24 mouse cellular contexts compared by ENCODE assay signal in the genomic region with DNA sequence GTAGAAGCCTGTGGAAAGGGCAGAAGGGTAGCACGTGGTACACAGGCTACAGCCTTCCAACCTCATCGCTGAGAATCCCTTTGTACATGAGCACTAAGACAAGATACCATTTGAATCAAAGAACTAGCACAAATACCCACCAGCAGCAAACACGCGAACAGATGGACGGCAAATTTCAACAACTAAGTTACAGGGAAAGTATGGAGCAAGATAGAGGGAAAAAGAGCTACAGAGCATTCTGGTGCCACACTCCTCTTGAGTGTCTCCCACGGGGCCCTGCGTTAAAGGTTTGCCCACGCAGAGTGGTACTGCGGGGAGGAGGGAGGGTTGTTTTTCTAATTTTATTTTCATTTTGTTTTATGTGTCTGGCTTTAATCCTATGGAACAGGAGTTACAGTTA.
DNase-seq lines count a peak whose midpoint lies in the region; ATAC-seq and TF ChIP-seq lines count a peak whose summit lies in the region.
"Had no signal": no experiment of that assay in that cellular context is flagged by ENCODE, and none has a peak within 500 bp of the region (broad histone marks: within the 10 kb centered on the region; RNA-seq: fewer than 3 reads in every experiment).

No protein-coding gene starts in this region.

- H3K4me2 ChIP-seq in embryonic facial prominence, embryonic 13.5 days = no peak overlapping the region
- no peak overlapping the region for H3K4me2 ChIP-seq in intestine, embryonic 14.5 days (ENCODE audit: low read length)
- no peak overlapping the region for H3K4me2 ChIP-seq in intestine, embryonic 16.5 days (ENCODE audit: low read depth, low read length)
- H3K4me2 ChIP-seq in stomach, embryonic 14.5 days (replicated peaks; ENCODE audit: low read depth, low read length) = no peak overlapping the region
- no peak overlapping the region for H3K4me2 ChIP-seq in stomach, postnatal 0 days (replicated peaks; ENCODE audit: low read depth)
- H3K4me2 ChIP-seq: forebrain, embryonic 13.5 days; heart, embryonic 12.5 days; heart, embryonic 15.5 days; hindbrain, embryonic 13.5 days had no signal

- no peak for TF ChIP-seq EP300 in stomach, postnatal 0 days (optimal IDR thresholded peaks at IDR 0.05)

- WGBS in embryonic facial prominence, embryonic 13.5 days = 78% methylated on average over 9 of the region's 9 CpGs
- WGBS in embryonic facial prominence, embryonic 10.5 days = 84% methylated on average over 9 of the region's 9 CpGs
- WGBS in intestine, embryonic 14.5 days = 82% methylated on average over 9 of the region's 9 CpGs
- WGBS in intestine, embryonic 16.5 days = 78% methylated on average over 9 of the region's 9 CpGs
- WGBS in stomach, embryonic 14.5 days = 87% methylated on average over 9 of the region's 9 CpGs
- 84% methylated on average over 9 of the region's 9 CpGs for WGBS in stomach, postnatal 0 days

- no peak overlapping the region for H3K9ac ChIP-seq in embryonic facial prominence, embryonic 13.5 days
- no peak overlapping the region for H3K9ac ChIP-seq in intestine, embryonic 14.5 days (ENCODE audit: low read length)
- H3K9ac ChIP-seq in intestine, embryonic 16.5 days (ENCODE audit: low read depth, low read length) = no peak overlapping the region
- no peak overlapping the region for H3K9ac ChIP-seq in stomach, embryonic 14.5 days (replicated peaks; ENCODE audit: low read depth, low read length)
- no peak overlapping the region for H3K9ac ChIP-seq in stomach, postnatal 0 days (ENCODE audit: low read length)
- H3K9ac ChIP-seq: forebrain, embryonic 13.5 days; heart, embryonic 12.5 days; heart, embryonic 15.5 days; hindbrain, embryonic 13.5 days had no signal

- no peak for ATAC-seq in embryonic facial prominence, embryonic 13.5 days (ENCODE audit: insufficient number of reproducible peaks, insufficient read depth, low FRiP score, low TSS enrichment, low read depth)
- no peak for ATAC-seq in intestine, embryonic 14.5 days (replicated peaks; ENCODE audit: low FRiP score, low TSS enrichment, low read depth)
- ATAC-seq in intestine, embryonic 16.5 days = no peak
- ATAC-seq in stomach, embryonic 14.5 days (ENCODE audit: insufficient number of reproducible peaks, insufficient read depth, low FRiP score, low read depth) = no peak
- no peak for ATAC-seq in stomach, postnatal 0 days (ENCODE audit: low FRiP score, low TSS enrichment)
- ATAC-seq: activated CD4-positive, CD25-positive, alpha-beta regulatory T cell, adult 4 months; forebrain, embryonic 13.5 days; forebrain, embryonic 16.5 days; hindbrain, embryonic 16.5 days; intestine, postnatal 0 days had no signal

- no peaks in the 10 kb centered on the region for H3K9me3 ChIP-seq in embryonic facial prominence, embryonic 13.5 days
- H3K9me3 ChIP-seq in embryonic facial prominence, embryonic 10.5 days = no peaks in the 10 kb centered on the region
- H3K9me3 ChIP-seq in intestine, embryonic 14.5 days (ENCODE audit: control insufficient read depth, low read length) = no peaks in the 10 kb centered on the region
- no peaks in the 10 kb centered on the region for H3K9me3 ChIP-seq in intestine, embryonic 16.5 days (ENCODE audit: control insufficient read depth, low read length)
- H3K9me3 ChIP-seq in stomach, embryonic 14.5 days (ENCODE audit: control insufficient read depth, low read depth, low read length) = no peaks in the 10 kb centered on the region
- no peaks in the 10 kb centered on the region for H3K9me3 ChIP-seq in stomach, postnatal 0 days (ENCODE audit: control insufficient read depth, low read length)
- H3K9me3 ChIP-seq: forebrain, embryonic 10.5 days; forebrain, embryonic 13.5 days; heart, embryonic 12.5 days; heart, embryonic 15.5 days; hindbrain, embryonic 10.5 days; hindbrain, embryonic 13.5 days had no signal

- no peak for TF ChIP-seq CTCF in stomach, postnatal 0 days (IDR thresholded peaks at IDR 0.05; ENCODE audit: low read depth)

- H3K4me3 ChIP-seq in embryonic facial prominence, embryonic 13.5 days = no peak overlapping the region
- H3K4me3 ChIP-seq in embryonic facial prominence, embryonic 10.5 days = no peak overlapping the region
- H3K4me3 ChIP-seq in intestine, embryonic 14.5 days (ENCODE audit: low read depth, low read length) = no peak overlapping the region
- no peak overlapping the region for H3K4me3 ChIP-seq in intestine, embryonic 16.5 days (ENCODE audit: low read length)
- H3K4me3 ChIP-seq in stomach, embryonic 14.5 days (ENCODE audit: low read depth, low read length) = no peak overlapping the region
- no peak overlapping the region for H3K4me3 ChIP-seq in stomach, postnatal 0 days (ENCODE audit: low read depth, low read length)
- H3K4me3 ChIP-seq: forebrain, embryonic 10.5 days; forebrain, embryonic 13.5 days; heart, embryonic 12.5 days; heart, embryonic 15.5 days; hindbrain, embryonic 10.5 days; hindbrain, embryonic 13.5 days had no signal

- DNase-seq in embryonic facial prominence, embryonic 10.5 days (ENCODE audit: low spot score) = no peak
- DNase-seq in intestine, embryonic 14.5 days (ENCODE audit: low spot score) = peak; percentile 47
- DNase-seq in stomach, postnatal 0 days (ENCODE audit: low spot score) = no peak
- DNase-seq: adrenal gland, adult 8-10 months; adrenal gland, postnatal 25 days; cerebellum, adult 18-20 months; cerebellum, adult 9-10 months; cerebellum, postnatal 14 days; gastrocnemius, postnatal 25 days; heart, postnatal 10 days; heart, postnatal 36 days had no signal

- peaks cover 21% of the 10 kb centered on the region for H3K4me1 ChIP-seq in embryonic facial prominence, embryonic 13.5 days
- H3K4me1 ChIP-seq in embryonic facial prominence, embryonic 10.5 days = no peaks in the 10 kb centered on the region
- H3K4me1 ChIP-seq in intestine, embryonic 14.5 days (replicated peaks; ENCODE audit: control insufficient read depth, insufficient read depth, low read length) = peaks cover 5% of the 10 kb centered on the region
- H3K4me1 ChIP-seq in intestine, embryonic 16.5 days (ENCODE audit: control insufficient read depth, insufficient read depth, low read length) = no peaks in the 10 kb centered on the region
- peaks cover 4% of the 10 kb centered on the region; the same call in 1 of the 2 replicates for H3K4me1 ChIP-seq in stomach, embryonic 14.5 days (ENCODE audit: control insufficient read depth, insufficient read depth, low read length)
- H3K4me1 ChIP-seq in stomach, postnatal 0 days (replicated peaks; ENCODE audit: control insufficient read depth, insufficient read depth) = 0 out of 2 replicates have a peak, but pooled peaks cover 4% of the 10 kb centered on the region
- H3K4me1 ChIP-seq: forebrain, embryonic 10.5 days; forebrain, embryonic 13.5 days; heart, embryonic 12.5 days; heart, embryonic 15.5 days; hindbrain, embryonic 10.5 days had no signal

- H3K27ac ChIP-seq in embryonic facial prominence, embryonic 13.5 days = peak overlapping the region; percentile 39; the same call in 1 of the 2 replicates
- no peak overlapping the region for H3K27ac ChIP-seq in embryonic facial prominence, embryonic 10.5 days (replicated peaks)
- peak overlapping the region; percentile 54; the same call in 1 of the 2 replicates for H3K27ac ChIP-seq in intestine, embryonic 14.5 days (ENCODE audit: low read depth)
- no peak overlapping the region for H3K27ac ChIP-seq in intestine, embryonic 16.5 days (ENCODE audit: low read length)
- peak overlapping the region; percentile 13; the same call in 1 of the 2 replicates for H3K27ac ChIP-seq in stomach, embryonic 14.5 days (ENCODE audit: low read length)
- no peak overlapping the region for H3K27ac ChIP-seq in stomach, postnatal 0 days (replicated peaks)
- H3K27ac ChIP-seq: forebrain, embryonic 10.5 days; forebrain, embryonic 13.5 days; heart, embryonic 15.5 days; hindbrain, embryonic 10.5 days; hindbrain, embryonic 13.5 days had no signal

- H3K27me3 ChIP-seq in embryonic facial prominence, embryonic 13.5 days = no peaks in the 10 kb centered on the region
- H3K27me3 ChIP-seq in embryonic facial prominence, embryonic 10.5 days (replicated peaks; ENCODE audit: low read depth, poor library complexity, severe bottlenecking) = no peaks in the 10 kb centered on the region; the same call in 1 of the 2 replicates
- no peaks in the 10 kb centered on the region for H3K27me3 ChIP-seq in intestine, embryonic 14.5 days (replicated peaks; ENCODE audit: control insufficient read depth, insufficient read depth, low read length)
- no peaks in the 10 kb centered on the region for H3K27me3 ChIP-seq in intestine, embryonic 16.5 days (replicated peaks; ENCODE audit: control insufficient read depth, insufficient read depth, low read length)
- H3K27me3 ChIP-seq in stomach, embryonic 14.5 days (ENCODE audit: control insufficient read depth, insufficient read depth, low read length) = no peaks in the 10 kb centered on the region
- H3K27me3 ChIP-seq in stomach, postnatal 0 days (ENCODE audit: control insufficient read depth, insufficient read depth, low read length) = no peaks in the 10 kb centered on the region
- H3K27me3 ChIP-seq: forebrain, embryonic 13.5 days; heart, embryonic 12.5 days; heart, embryonic 15.5 days; hindbrain, embryonic 13.5 days had no signal

- H3K36me3 ChIP-seq in embryonic facial prominence, embryonic 13.5 days = no peaks in the 10 kb centered on the region
- H3K36me3 ChIP-seq in embryonic facial prominence, embryonic 10.5 days (replicated peaks) = no peaks in the 10 kb centered on the region
- no peaks in the 10 kb centered on the region for H3K36me3 ChIP-seq in intestine, embryonic 14.5 days (ENCODE audit: control insufficient read depth, insufficient read depth, low read length)
- no peaks in the 10 kb centered on the region for H3K36me3 ChIP-seq in intestine, embryonic 16.5 days (ENCODE audit: control insufficient read depth, insufficient read depth, low read length)
- no peaks in the 10 kb centered on the region for H3K36me3 ChIP-seq in stomach, embryonic 14.5 days (ENCODE audit: control insufficient read depth, insufficient read depth, low read length)
- no peaks in the 10 kb centered on the region for H3K36me3 ChIP-seq in stomach, postnatal 0 days (ENCODE audit: control insufficient read depth, insufficient read depth, low read length)
- H3K36me3 ChIP-seq: forebrain, embryonic 10.5 days; heart, embryonic 12.5 days; heart, embryonic 15.5 days; hindbrain, embryonic 10.5 days; hindbrain, embryonic 13.5 days had no signal

Comparison
In these comparisons a context has a peak if more than half of its experiments do, and no peak if none do; other contexts are left out.
1. H3K27ac ChIP-seq: peak in embryonic facial prominence, embryonic 13.5 days (single experiment), intestine, embryonic 14.5 days (single experiment) and stomach, embryonic 14.5 days (single experiment); none in embryonic facial prominence, embryonic 10.5 days (single experiment), intestine, embryonic 16.5 days (single experiment) and stomach, postnatal 0 days (single experiment).